Mouse (Mus musculus) CD4-positive helper T cell, adult 2 months (primary cell): ENCODE data around the gene Dido1.

Experiments used
- DNase-seq: peaks from one replicate; pipeline ENCODE4 v3.0.0-alpha.2; 2012; ENCODE audit warnings: low read depth, missing footprints, low spot score

Gene Dido1

DNA sequence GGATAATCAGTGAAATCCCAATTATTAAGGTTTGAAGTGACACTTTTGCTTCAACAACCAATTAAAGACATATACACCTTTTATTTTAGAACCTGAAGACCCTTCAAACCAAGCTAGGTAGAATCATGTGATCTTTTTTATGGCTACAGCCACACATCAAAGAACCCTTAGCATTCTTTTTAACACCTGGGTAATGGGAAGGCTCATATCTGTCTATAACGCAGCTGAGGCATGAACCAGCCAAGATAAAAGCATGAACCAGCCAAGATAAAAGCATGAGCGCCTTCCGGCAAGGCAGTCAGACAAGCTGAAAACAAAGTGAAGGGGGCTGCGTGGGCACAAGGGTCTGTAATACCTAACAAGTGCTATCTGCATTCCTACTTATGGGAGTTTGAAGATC is 25.8 kb downstream of the Dido1 start:
- no peak for DNase-seq

DNA sequence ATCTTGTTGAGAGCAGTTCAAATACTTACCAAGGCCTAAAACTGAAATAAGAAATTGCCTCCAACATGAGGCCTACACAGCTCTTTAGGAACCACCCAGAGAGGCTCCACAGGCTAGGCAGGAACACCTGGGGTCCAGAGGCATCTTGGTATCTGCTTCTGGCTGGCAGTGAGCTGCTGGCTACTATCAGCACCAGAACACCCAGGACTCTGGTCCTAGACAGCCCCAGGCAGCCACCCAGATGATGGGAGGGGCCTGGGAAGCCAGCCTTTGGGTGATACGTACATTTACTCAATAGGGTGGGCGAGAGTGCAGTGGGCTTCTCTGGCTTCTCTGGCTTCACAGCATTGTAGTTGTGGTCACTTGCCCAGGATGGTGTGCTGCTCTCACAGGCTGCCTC is 26.3 kb downstream of the Dido1 start:
- no peak for DNase-seq

DNA sequence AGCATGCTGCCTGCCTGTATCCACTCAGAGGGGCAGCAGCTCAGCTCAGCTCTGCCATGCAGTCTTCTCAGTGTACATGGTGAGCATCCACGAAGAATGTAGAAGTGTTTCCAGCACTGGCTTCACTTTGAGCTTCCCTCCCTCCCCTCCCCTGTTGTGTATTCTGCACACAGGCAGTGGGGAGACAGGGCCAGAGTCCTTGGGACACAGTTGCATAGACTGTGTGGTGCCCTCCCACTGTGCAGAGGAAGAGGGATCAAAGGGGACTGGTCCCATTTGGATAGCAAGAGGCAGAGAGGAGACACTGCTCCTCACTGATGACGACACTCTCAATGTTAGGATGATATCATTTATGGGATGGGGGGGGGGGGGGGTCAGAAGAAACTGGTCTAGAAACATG is 28.6 kb downstream of the Dido1 start:
- DNase-seq = no peak

DNA sequence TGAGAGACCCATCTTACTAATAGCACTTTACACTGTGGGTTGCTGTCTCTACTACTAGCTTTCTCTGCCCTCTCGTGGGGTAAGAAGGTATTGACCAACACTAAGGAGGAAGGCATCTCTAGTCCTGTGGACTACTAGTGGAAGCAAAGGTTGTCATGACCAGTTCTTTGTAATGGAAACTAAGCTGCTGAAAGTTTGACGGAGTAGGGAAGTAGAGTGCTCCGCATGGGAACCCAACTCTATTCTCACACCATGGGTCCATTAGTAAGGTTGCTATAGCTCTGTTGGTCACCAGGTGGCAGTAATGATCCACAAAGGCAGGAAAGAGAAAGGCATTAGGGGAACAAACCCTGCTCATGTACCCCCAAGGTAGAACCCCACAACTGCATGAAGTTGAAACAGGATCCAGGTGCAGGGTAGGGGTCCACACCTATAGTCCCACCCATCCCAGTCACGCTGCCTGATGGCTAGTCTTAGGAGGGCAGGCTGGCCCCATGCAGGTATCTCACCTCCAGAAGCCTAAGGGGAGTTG is 31.1 kb downstream of the Dido1 start:
- DNase-seq = peak; percentile 72

- no peak for DNase-seq
These were observed 33.1 kb downstream of the Dido1 start for GRCm38 (mm10) chr2:180676706-180677105.

DNA sequence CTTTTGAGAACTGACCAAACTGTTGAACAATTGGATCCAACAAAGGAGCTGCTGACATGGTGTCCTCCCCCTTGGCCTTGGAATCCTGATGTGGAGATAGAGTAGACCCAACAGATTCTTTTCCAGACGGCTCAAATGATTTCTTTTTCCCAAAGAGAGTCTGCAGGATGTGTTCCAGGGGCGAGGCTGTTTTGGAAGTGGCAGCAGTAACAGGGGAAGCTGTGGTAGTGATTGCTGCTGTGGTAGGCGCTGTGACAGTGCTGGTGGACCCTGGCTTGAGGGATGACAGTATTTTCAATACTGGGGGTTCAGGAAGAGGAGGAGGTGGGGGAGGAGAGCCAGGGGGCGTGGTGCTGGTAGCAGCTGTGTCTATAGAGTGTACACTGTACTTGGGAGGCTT is 47.8 kb downstream of the Dido1 start:
- DNase-seq = no peak

- no peak for DNase-seq
These were observed 49.3 kb downstream of the Dido1 start for GRCm38 (mm10) chr2:180660521-180660920.

GRCm38 (mm10) chr2:180659353-180660150 is 50.2 kb downstream of the Dido1 start:
- no peak for DNase-seq

- DNase-seq = no peak
These were observed 51.4 kb downstream of the Dido1 start for GRCm38 (mm10) chr2:180658381-180658780.

DNA sequence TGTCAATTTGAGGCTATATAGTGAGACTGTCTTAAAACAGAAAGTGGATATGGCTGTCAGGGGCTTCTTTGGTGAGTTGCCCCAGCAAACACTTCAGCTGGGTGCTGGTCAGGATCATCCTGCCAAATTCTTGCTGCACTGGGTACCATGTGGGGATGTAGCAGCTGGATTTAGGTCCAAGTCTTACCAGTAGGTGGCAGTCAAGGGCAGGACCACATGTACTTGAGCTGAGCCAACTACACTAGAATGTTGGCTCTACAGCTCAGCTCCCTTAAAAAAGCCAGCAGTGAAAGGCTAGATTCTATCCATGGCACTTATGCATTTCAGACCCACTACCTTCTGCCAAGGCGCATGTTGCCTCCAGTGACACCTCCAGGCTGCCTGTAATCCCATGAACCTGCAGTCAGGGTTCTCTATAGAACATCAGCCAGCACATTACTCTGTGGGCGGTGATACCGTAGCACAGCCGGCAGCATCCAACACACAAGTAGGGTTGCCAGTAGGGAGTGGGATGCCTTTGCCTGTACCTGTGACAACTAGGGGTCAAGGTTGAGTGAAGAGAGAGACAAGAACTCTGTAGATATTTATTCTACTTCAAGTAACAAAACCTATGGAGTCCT is 52.3 kb downstream of the Dido1 start:
- peak; percentile 72 for DNase-seq

- no peak for DNase-seq
These were observed 54.6 kb downstream of the Dido1 start for GRCm38 (mm10) chr2:180655150-180655549.

DNA sequence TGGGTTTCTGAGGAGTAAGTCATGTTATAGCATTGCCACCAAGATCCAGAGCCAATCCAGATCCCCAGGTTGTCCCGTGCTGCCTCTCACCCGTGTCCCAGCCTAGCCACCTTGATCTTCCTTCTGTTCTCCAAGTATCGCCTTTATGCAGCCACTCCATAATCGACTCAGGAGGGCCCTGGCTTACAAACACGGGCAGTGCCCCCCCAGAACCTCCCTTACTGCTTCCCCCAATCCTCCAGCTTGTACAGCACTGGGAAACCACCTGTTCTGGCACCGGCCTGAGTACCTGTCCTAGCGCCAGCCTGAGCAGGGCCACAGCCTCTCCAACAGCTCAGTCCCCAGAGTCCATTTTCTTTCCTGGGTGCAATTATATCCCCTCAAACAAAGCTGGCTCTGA is 55.1 kb downstream of the Dido1 start:
- DNase-seq = no peak

- no peak for DNase-seq
These were observed 63.0 kb downstream of the Dido1 start for GRCm38 (mm10) chr2:180646841-180647240.

DNA sequence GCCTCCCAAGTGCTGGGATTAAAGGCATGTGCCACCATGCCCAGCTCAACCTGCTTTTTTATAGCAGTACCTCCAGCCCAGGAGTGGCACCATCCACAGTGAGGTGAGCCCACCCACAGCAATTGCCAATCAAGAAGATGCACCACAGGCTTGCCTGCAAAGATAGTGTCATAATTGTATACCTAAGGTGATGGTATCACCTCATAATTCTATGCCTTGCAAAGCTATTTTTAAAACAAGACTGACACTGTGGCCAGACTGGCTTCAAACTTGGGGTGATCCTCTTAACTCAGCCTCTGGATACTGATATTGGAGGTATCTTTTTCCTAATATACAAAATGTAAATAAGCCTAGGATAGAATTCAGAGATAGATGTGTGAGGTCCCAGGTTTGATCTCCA is 66.2 kb downstream of the Dido1 start:
- no peak for DNase-seq

DNA sequence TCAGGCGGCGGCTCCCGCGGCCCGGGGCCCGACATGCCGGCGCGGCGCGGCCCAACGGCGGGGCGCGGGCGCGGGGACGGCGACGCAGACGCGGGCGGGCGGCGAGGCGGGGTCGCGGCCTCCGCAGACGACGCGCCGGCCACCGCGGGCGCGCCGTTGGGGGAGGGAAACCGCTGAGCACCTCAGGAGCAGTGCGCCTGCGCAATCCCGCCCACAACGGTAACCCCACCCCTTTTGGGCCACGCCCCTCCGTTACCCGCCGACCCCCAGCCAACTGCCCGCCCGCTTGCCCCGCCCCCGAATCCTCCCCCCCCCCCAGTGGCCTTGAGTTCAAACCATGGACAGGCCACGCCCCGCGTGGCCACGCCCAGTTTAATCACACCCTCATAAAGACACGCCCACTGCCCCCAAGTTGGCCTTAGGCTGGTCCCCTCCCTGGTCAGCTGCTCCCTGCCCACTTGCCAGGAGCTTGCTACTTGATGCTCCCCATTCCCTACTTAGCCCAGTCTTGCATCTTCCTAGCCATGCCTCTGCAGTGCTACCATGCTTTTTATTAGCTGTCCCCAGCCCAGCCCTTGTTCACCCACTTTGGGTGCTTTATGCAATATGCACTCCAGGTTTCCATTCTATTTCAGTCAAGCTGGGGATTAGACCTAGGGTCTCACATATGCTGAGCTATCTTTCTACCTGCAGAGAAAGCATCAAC is 67.1 kb downstream of the Dido1 start, which contains the start of gene Tcfl5:
Gene Tcfl5, minus strand, starts transcription at position 154 of the 706 bp plus-strand sequence.
- DNase-seq = no peak

DNA sequence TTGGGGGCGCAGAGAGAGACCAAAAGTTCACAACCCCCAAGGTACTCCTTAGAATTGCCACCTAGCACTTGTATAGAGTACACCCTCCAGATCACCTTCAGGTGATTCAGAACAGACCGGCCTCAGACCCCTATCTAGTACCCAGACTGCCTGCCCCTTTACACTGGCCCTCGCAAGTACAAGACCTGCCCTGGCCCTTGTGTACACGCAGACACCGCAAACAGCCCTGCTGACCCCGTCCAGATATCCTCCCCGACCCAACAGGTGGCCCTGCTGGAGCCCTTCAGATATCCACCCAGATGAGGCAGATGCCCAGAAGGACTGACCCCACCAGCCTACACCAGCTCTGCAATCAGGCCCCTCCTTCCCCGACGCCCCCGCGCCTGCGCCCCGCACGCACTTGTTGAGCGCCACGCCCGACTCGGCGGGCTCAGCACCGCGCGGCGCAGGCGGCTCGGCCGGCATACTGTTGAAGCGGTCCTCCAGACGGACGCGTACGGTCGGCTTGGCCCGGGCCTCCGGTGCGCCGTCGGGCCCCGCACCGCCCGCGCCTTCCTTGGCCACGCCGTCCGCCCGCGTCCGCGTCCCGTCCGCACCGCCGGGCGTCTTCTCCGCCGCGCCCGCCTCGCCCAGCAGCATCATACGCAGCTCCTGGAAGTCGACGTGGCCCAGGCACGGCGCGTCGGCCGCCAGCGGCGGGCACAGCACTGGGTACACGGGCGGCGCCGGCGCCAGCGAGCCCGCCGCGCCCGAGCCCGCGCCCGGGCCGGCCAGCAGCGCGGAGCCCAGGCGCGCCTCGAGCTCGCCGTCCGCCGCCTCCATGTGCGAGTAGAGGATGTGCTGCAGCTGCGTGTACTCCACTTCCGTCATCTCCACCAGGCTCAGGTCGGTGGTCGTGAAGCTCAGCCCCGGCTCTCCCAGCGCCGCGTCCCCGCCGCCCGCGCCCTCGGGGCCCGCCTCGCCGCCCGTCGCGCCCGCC is 67.9 kb downstream of the Dido1 start:
- DNase-seq = no peak

- no peak for DNase-seq
These were observed 97.9 kb downstream of the Dido1 start for GRCm38 (mm10) chr2:180611882-180612281.

DNA sequence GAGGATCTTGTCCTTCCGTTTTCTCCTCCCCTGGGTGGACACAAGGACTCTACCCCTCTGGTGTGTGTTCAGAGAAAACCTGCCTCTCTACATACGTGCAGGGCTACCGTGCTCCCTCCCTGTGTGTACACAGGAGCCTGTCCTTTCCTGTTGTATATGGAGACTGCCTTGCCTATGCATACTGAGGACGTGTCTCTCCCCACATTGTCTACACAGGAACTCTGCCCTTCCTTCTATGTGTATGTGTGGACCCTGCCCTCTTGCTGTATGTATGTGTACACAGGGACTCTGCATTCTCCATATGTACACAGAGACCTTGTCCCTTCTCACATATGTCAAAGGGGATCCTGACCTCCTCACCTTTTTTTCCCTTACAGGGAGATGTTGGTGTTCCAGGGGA is 99.5 kb downstream of the Dido1 start:
- DNase-seq = no peak
